Mouse (Mus musculus) left cerebral cortex, adult 8-10 months (tissue): ENCODE measurements around the gene Creb5. TPM values are rescaled to one million over a fixed set of nuclear protein-coding genes. Genes with fewer than 3 reads are reported as not detected.

Experiments
- DNase-seq, 2 experiments: peaks; one replicate each; pipeline ENCODE4 v3.0.0; 2022; ENCODE audit warnings: low spot score in 2 of 2
- total RNA-seq, 4 experiments: library from RNA; stranded (reverse); gene quantifications; 2 replicates each; pipeline ENCODE4 v1.2.4; 2022

The Creb5 gene
- total RNA-seq, 4 experiments from 2014 or later, result 5.0 to 6.9 (median 6.2) TPM

DNA sequence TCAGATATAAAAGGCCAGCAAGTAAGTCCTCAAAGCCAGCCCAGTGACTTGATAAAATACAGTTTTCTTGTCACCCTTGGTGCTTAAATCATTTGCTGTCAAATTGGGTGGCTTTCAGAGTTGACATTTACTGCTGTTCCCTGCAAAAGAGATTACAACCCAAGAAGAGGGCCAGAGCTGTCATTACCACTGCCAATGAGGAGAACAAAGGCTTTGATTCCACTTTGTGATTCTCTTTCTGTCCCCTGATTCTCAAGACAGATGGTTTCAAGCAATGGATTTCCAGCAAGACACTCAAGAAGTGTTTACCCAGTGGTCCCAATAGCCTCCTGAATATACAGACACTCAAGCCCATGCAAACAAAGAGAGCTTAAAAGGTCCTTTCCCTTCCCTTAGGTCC is 451.1 kb downstream of the Creb5 start:
- DNase-seq, result no peak

DNA sequence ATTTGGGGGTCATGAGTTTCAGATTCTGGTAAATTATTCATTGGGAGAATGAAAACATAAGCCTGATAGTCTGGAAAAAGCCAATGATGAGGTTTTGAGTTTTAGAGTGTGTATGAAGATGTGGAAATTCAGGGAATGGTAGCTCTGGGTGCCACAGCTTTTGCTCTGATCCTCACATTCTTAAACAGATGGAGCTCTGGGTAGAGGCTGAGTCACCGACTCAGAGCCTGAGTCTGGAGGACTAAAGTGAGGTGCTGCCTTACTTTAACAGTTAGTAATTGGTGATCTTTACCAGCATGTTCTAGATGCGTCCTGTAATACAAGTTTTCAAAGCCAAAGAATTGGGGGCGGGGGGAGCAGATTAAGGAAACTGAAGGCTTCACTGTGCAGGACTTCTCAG is 454.2 kb downstream of the Creb5 start:
- DNase-seq, result peak in 1 of 2 experiments; percentile 11

Other genes starting within 250 kb of the Creb5 start
- gene Jazf1, start 218.6 kb upstream of the Creb5 start, total RNA-seq, result 10 to 100 TPM; 21.6 to 24.8 (median 24.5) TPM